ENCODE assay signal across 26 mouse cellular contexts in genomic region chr17:62623224-62623623, GRCm38 (mm10).
DNase-seq lines count a peak whose midpoint lies in the region; ATAC-seq and TF ChIP-seq lines count a peak whose summit lies in the region.
"Had no signal": no experiment of that assay in that cellular context is flagged by ENCODE, and none has a peak within 500 bp of the region (broad histone marks: within the 10 kb centered on the region; RNA-seq: fewer than 3 reads in every experiment).

No protein-coding gene starts in this region.

- no peak overlapping the region for H3K4me3 ChIP-seq in lung, postnatal 0 days (ENCODE audit: low read depth, low read length)
- no peak overlapping the region for H3K4me3 ChIP-seq in left cerebral cortex, adult 2 months
- H3K4me3 ChIP-seq: embryonic facial prominence, embryonic 13.5 days; embryonic facial prominence, embryonic 15.5 days; erythroblast, embryonic 14.5 days; forebrain, embryonic 10.5 days; forebrain, embryonic 12.5 days had no signal

- no peak overlapping the region for H3K4me2 ChIP-seq in lung, postnatal 0 days (replicated peaks; ENCODE audit: low read depth, low read length)
- H3K4me2 ChIP-seq: embryonic facial prominence, embryonic 13.5 days; embryonic facial prominence, embryonic 15.5 days; forebrain, embryonic 12.5 days had no signal

- no peaks in the 10 kb centered on the region for H3K4me1 ChIP-seq in lung, postnatal 0 days (ENCODE audit: insufficient read depth, low read depth, low read length)

- 88% methylated on average over 3 of the region's 3 CpGs for WGBS in lung, postnatal 0 days

- peak; percentile 36 for DNase-seq in heart, adult 11 months
- DNase-seq in heart, postnatal 4 days = no peak
- peak; percentile 19 for DNase-seq in lung, postnatal 0 days (ENCODE audit: low spot score)
- no peak for DNase-seq in lung, postnatal 25 days (ENCODE audit: low spot score)
- DNase-seq in left cerebral cortex, adult 2 months (ENCODE audit: extremely low spot score in 1 of 2, low spot score in 2 of 2) = no peak
- no peak for DNase-seq in urinary bladder, postnatal 4 days (ENCODE audit: low spot score in 2 of 2)
- DNase-seq: adrenal gland, adult 8-10 months; B cell, adult 2 months; cerebellum, adult 11-12 months; cerebellum, adult 2 months; cerebellum, adult 9-10 months; cerebellum, postnatal 25 days; embryo, embryonic 11 days had no signal

- no peak overlapping the region for H3K27ac ChIP-seq in lung, postnatal 0 days (ENCODE audit: low read length)
- no peak overlapping the region for H3K27ac ChIP-seq in left cerebral cortex, adult 2 months
- H3K27ac ChIP-seq: embryonic facial prominence, embryonic 13.5 days; embryonic facial prominence, embryonic 15.5 days; forebrain, embryonic 10.5 days; forebrain, embryonic 12.5 days had no signal

- no peaks in the 10 kb centered on the region for H3K36me3 ChIP-seq in lung, postnatal 0 days (ENCODE audit: insufficient read depth, low read length)
- H3K36me3 ChIP-seq: embryonic facial prominence, embryonic 13.5 days; embryonic facial prominence, embryonic 15.5 days; forebrain, embryonic 10.5 days; forebrain, embryonic 12.5 days; G1E had no signal

- no peak overlapping the region for H3K9ac ChIP-seq in lung, postnatal 0 days (replicated peaks; ENCODE audit: low read depth)
- H3K9ac ChIP-seq: embryonic facial prominence, embryonic 13.5 days; embryonic facial prominence, embryonic 15.5 days; forebrain, embryonic 12.5 days had no signal

- TF ChIP-seq EP300 in lung, postnatal 0 days (IDR thresholded peaks at IDR 0.05) = no peak

- intact Hi-C loops in left cerebral cortex, adult 2 months (cut with DNase I) = no loop called here

- H3K27me3 ChIP-seq in lung, postnatal 0 days (replicated peaks; ENCODE audit: insufficient read depth, low read length) = no peaks in the 10 kb centered on the region
- H3K27me3 ChIP-seq: CH12.LX; embryonic facial prominence, embryonic 13.5 days; embryonic facial prominence, embryonic 15.5 days; Patski had no signal

- no peak for TF ChIP-seq CTCF in lung, postnatal 0 days (IDR thresholded peaks at IDR 0.05)
- no peak for TF ChIP-seq CTCF in left cerebral cortex, adult 2 months (IDR thresholded peaks at IDR 0.05)

- H3K9me3 ChIP-seq in lung, postnatal 0 days (ENCODE audit: low read length) = no peaks in the 10 kb centered on the region
- H3K9me3 ChIP-seq: embryonic facial prominence, embryonic 13.5 days; embryonic facial prominence, embryonic 15.5 days; forebrain, embryonic 10.5 days; forebrain, embryonic 12.5 days had no signal

- ATAC-seq in lung, postnatal 0 days = no peak
- peak; percentile 85 for ATAC-seq in megakaryocyte, adult 5-6 weeks (ENCODE audit: poor library complexity, severe bottlenecking)
- ATAC-seq in monocyte, adult 5-6 weeks (replicated peaks; ENCODE audit: insufficient number of reproducible peaks, low FRiP score, low TSS enrichment, poor library complexity, severe bottlenecking) = peak; percentile 37; the same call in 1 of the 2 replicates
- ATAC-seq: activated CD4-positive, CD25-positive, alpha-beta regulatory T cell, adult 4 months; CD4-positive, CD25-positive, alpha-beta regulatory T cell, adult 4 months; forebrain, embryonic 14.5 days; Patski had no signal

Comparison
In these comparisons a context has a peak if more than half of its experiments do, and no peak if none do; other contexts are left out.
1. DNase-seq: peak in heart, adult 11 months (single experiment) and lung, postnatal 0 days (single experiment); none in heart, postnatal 4 days (single experiment), lung, postnatal 25 days (single experiment), left cerebral cortex, adult 2 months (0 of 2) and urinary bladder, postnatal 4 days (0 of 2).